Mouse (Mus musculus) forebrain, embryonic 10.5 days (tissue): ENCODE measurements around the gene Cacnb4. TPM values are rescaled to one million over a fixed set of nuclear protein-coding genes. Genes with fewer than 3 reads are reported as not detected.

Experiments
- DNase-seq: peaks from one replicate; pipeline ENCODE4 v3.0.0-alpha.2; 2017; ENCODE audit warnings: low spot score; ENCODE audit errors: extremely low spot score
- H3K27ac ChIP-seq: fragments of 300-500 bp; sonication (generic); 2 replicates; pipeline ENCODE4 v1.5.1; 2016; ENCODE audit warnings: mild to moderate bottlenecking
- H3K27me3 ChIP-seq: fragments of 300-500 bp; sonication (generic); 2 replicates; pipeline ENCODE4 v1.6.1; 2016; ENCODE audit warnings: mild to moderate bottlenecking; ENCODE audit not compliant: poor library complexity, severe bottlenecking
- H3K36me3 ChIP-seq: fragments of 300-500 bp; sonication (generic); replicated peaks from 2 replicates; pipeline ENCODE4 v1.6.1; 2016; ENCODE audit warnings: mild to moderate bottlenecking, moderate library complexity
- H3K4me1 ChIP-seq: fragments of 300-500 bp; sonication (generic); 2 replicates; pipeline ENCODE4 v1.6.1; 2016
- H3K4me3 ChIP-seq: fragments of 300-500 bp; sonication (generic); 2 replicates; pipeline ENCODE4 v1.5.1; 2016; ENCODE audit warnings: mild to moderate bottlenecking, moderate library complexity
- H3K9me3 ChIP-seq: fragments of 300-500 bp; sonication (generic); 2 replicates; pipeline ENCODE4 v1.6.1; 2016; ENCODE audit warnings: mild to moderate bottlenecking, moderate library complexity
- WGBS: fragments of 180-500 bp; shearing (Covaris S2); methylation state at CpG from one replicate; pipeline ENCODE4 v1.1.7; 2016; 5-methylcytosine and 5-hydroxymethylcytosine counted together
- polyA plus RNA-seq: library from polyadenylated mRNA; unstranded; fragments of >200 nt; fragmentation: Nextera tagmentation; extraction: Ambion mirVana; gene quantifications from 2 replicates; pipeline ENCODE4 v1.2.1, GENCODE M21; 2016

Gene Cacnb4
- polyA plus RNA-seq, 1 experiment from 2014 or later: 0.50 TPM

GRCm38 (mm10) chr2:52548401-52548800, 128.2 kb downstream of the Cacnb4 start:
- Histone ChIP-seq H3K9me3 (no peaks in the 10 kb centered on the region), H3K27me3 (no peaks in the 10 kb centered on the region), H3K4me1 (no peaks in the 10 kb centered on the region), H3K36me3 (no peaks in the 10 kb centered on the region), H3K4me3 (no peak overlapping the region), H3K27ac (no peak overlapping the region)
- 92% methylated on average over 3 of the region's 3 CpGs for WGBS
- no peak for DNase-seq

- Histone ChIP-seq H3K9me3 (no peaks in the 10 kb centered on the region), H3K27me3 (no peaks in the 10 kb centered on the region), H3K4me1 (peaks cover 10% of the 10 kb centered on the region), H3K27ac (no peak overlapping the region), H3K36me3 (no peaks in the 10 kb centered on the region), H3K4me3 (no peak overlapping the region)
- 89% methylated on average over 11 of the region's 11 CpGs for WGBS
- no peak for DNase-seq
Observed at GRCm38 (mm10) chr2:52547331-52547730, 129.3 kb downstream of the Cacnb4 start.

- H3K4me1 ChIP-seq: peaks cover 13% of the 10 kb centered on the region
- WGBS: 93% methylated on average over 2 of the region's 2 CpGs
- H3K4me3 ChIP-seq: no peak overlapping the region
- H3K27ac ChIP-seq: no peak overlapping the region
- H3K36me3 ChIP-seq: no peaks in the 10 kb centered on the region
- H3K27me3 ChIP-seq: no peaks in the 10 kb centered on the region
- DNase-seq: no peak
- H3K9me3 ChIP-seq: no peaks in the 10 kb centered on the region
Observed at GRCm38 (mm10) chr2:52544527-52544926, 132.1 kb downstream of the Cacnb4 start.

GRCm38 (mm10) chr2:52541068-52541467, 135.6 kb downstream of the Cacnb4 start:
- no peak for DNase-seq
- H3K27me3 ChIP-seq: no peaks in the 10 kb centered on the region
- H3K27ac ChIP-seq: no peak overlapping the region
- H3K4me3 ChIP-seq: no peak overlapping the region
- WGBS: 92% methylated on average over 4 of the region's 4 CpGs
- no peaks in the 10 kb centered on the region for H3K9me3 ChIP-seq
- H3K4me1 ChIP-seq: peaks cover 13% of the 10 kb centered on the region
- no peaks in the 10 kb centered on the region for H3K36me3 ChIP-seq

GRCm38 (mm10) chr2:52539318-52539717, 137.3 kb downstream of the Cacnb4 start:
- Histone ChIP-seq H3K4me3 (no peak overlapping the region), H3K9me3 (no peaks in the 10 kb centered on the region), H3K27me3 (no peaks in the 10 kb centered on the region), H3K4me1 (peaks cover 13% of the 10 kb centered on the region), H3K36me3 (no peaks in the 10 kb centered on the region), H3K27ac (no peak overlapping the region)
- no peak for DNase-seq
- WGBS: 88% methylated on average over 6 of the region's 6 CpGs

- 90% methylated on average over 3 of the region's 3 CpGs for WGBS
- no peak for DNase-seq
- Histone ChIP-seq H3K4me1 (peaks cover 6% of the 10 kb centered on the region), H3K9me3 (no peaks in the 10 kb centered on the region), H3K36me3 (no peaks in the 10 kb centered on the region), H3K4me3 (no peak overlapping the region), H3K27me3 (no peaks in the 10 kb centered on the region), H3K27ac (no peak overlapping the region)
Observed at GRCm38 (mm10) chr2:52537645-52538044, 139.0 kb downstream of the Cacnb4 start.

GRCm38 (mm10) chr2:52537155-52537554, 139.5 kb downstream of the Cacnb4 start:
- H3K36me3 ChIP-seq: no peaks in the 10 kb centered on the region
- no peaks in the 10 kb centered on the region for H3K27me3 ChIP-seq
- DNase-seq: no peak
- WGBS: 92% methylated on average over 9 of the region's 9 CpGs
- H3K27ac ChIP-seq: no peak overlapping the region
- peaks cover under 1% of the 10 kb centered on the region; the same call in 1 of the 2 replicates for H3K4me1 ChIP-seq
- no peak overlapping the region for H3K4me3 ChIP-seq
- no peaks in the 10 kb centered on the region for H3K9me3 ChIP-seq

- Histone ChIP-seq H3K27me3 (no peaks in the 10 kb centered on the region), H3K4me3 (no peak overlapping the region), H3K9me3 (no peaks in the 10 kb centered on the region), H3K27ac (no peak overlapping the region), H3K4me1 (no peaks in the 10 kb centered on the region), H3K36me3 (no peaks in the 10 kb centered on the region)
- no peak for DNase-seq
- 92% methylated on average over 4 of the region's 4 CpGs for WGBS
Observed at GRCm38 (mm10) chr2:52536511-52536910, 140.1 kb downstream of the Cacnb4 start.

- Histone ChIP-seq H3K36me3 (no peaks in the 10 kb centered on the region), H3K27ac (no peak overlapping the region), H3K27me3 (no peaks in the 10 kb centered on the region), H3K4me3 (no peak overlapping the region), H3K4me1 (no peaks in the 10 kb centered on the region), H3K9me3 (no peaks in the 10 kb centered on the region)
- WGBS: 84% methylated on average over 5 of the region's 5 CpGs
- no peak for DNase-seq
Observed at GRCm38 (mm10) chr2:52533696-52534095, 142.9 kb downstream of the Cacnb4 start.

- H3K4me1 ChIP-seq: no peaks in the 10 kb centered on the region
- H3K9me3 ChIP-seq: no peaks in the 10 kb centered on the region
- H3K27me3 ChIP-seq: no peaks in the 10 kb centered on the region
- no peak overlapping the region for H3K4me3 ChIP-seq
- no peaks in the 10 kb centered on the region for H3K36me3 ChIP-seq
- DNase-seq: no peak
- WGBS: 90% methylated on average over 2 of the region's 2 CpGs
- no peak overlapping the region for H3K27ac ChIP-seq
Observed at GRCm38 (mm10) chr2:52530521-52530920, 146.1 kb downstream of the Cacnb4 start.

GRCm38 (mm10) chr2:52529245-52529644, 147.4 kb downstream of the Cacnb4 start:
- H3K4me3 ChIP-seq: no peak overlapping the region
- H3K4me1 ChIP-seq: no peaks in the 10 kb centered on the region
- no peak overlapping the region for H3K27ac ChIP-seq
- no peak for DNase-seq
- 91% methylated on average over 7 of the region's 7 CpGs for WGBS
- no peaks in the 10 kb centered on the region for H3K9me3 ChIP-seq
- no peaks in the 10 kb centered on the region for H3K36me3 ChIP-seq
- H3K27me3 ChIP-seq: no peaks in the 10 kb centered on the region

- WGBS: 85% methylated on average over 11 of the region's 11 CpGs
- Histone ChIP-seq H3K36me3 (no peaks in the 10 kb centered on the region), H3K4me1 (no peaks in the 10 kb centered on the region), H3K4me3 (no peak overlapping the region), H3K27ac (no peak overlapping the region), H3K9me3 (no peaks in the 10 kb centered on the region), H3K27me3 (no peaks in the 10 kb centered on the region)
- no peak for DNase-seq
Observed at GRCm38 (mm10) chr2:52525876-52526592, 150.6 kb downstream of the Cacnb4 start.

GRCm38 (mm10) chr2:52523056-52523715, 153.4 kb downstream of the Cacnb4 start:
- no peaks in the 10 kb centered on the region for H3K27me3 ChIP-seq
- no peak for DNase-seq
- WGBS: 91% methylated on average over 7 of the region's 7 CpGs
- H3K4me3 ChIP-seq: no peak overlapping the region
- no peaks in the 10 kb centered on the region for H3K4me1 ChIP-seq
- no peaks in the 10 kb centered on the region for H3K36me3 ChIP-seq
- no peak overlapping the region for H3K27ac ChIP-seq
- H3K9me3 ChIP-seq: no peaks in the 10 kb centered on the region
